Mouse (Mus musculus): ENCODE results near the gene Cyp4f40.

Gene Cyp4f40

DNA sequence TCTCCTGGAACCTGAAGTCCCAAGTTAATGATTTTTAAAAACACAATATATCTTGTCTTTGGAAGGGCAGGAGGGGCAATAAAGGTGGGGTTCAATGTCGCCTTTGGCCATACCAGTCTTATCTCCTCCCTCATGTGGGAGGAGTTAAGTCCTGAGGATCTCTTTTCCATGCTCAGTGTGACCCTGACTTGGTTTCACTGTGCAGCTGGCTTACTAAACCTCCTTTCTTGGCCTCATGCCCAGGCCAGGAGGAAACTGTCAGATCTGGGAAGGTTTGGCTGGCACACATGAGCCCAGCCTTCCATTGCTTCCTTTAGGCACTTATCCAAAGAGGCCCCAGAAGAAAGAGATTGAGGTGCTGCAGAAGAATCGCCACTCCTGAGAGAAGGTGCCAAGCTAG lies at the start of gene Cyp4f40:
Cyp4f40 (plus strand) TSS at position 189 of the 400 bp plus-strand sequence.
- 61% methylated on average over 2 of the region's 2 CpGs for WGBS

DNA sequence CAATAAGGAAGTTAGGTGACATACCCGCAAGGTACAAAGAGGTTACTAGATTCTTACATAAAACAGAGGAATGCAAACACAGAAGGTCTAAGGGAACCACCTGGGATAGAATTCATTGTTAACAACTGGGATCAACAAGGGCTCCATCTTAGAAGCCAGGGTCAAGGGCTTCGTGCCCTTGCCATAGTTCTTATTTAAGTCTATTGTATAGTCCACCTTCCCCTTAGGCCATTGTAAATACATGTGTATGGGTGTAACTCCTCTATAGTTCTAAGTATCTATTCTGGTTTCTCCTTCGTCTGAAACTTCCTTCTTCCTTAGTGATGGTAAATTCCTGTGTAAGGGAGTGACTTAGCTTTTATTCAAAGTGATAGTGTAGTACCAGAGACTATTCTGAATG lies 48.5 kb upstream of the Cyp4f40 start:
- WGBS, result 77% methylated on average over 3 of the region's 3 CpGs

DNA sequence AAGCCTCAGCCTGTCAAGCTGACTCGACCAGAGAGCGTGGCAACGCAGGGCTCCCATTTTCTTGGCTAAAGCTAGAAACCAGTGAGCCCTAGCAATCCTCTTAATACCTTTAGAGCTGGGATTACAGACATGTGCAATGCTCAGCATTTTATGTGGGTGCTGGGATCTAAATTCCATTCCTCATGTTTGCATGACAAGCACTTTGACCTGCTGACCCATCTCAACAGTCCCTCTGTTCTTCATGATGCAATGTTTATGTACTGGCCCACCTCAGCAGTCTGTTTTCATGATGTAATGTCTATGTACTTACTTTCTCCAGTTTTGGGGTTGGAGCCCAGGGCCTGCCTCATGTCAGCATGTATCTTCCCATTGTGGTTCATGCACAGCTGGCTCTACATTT lies 47.8 kb upstream of the Cyp4f40 start:
- WGBS, result 78% methylated on average over 3 of the region's 3 CpGs

DNA sequence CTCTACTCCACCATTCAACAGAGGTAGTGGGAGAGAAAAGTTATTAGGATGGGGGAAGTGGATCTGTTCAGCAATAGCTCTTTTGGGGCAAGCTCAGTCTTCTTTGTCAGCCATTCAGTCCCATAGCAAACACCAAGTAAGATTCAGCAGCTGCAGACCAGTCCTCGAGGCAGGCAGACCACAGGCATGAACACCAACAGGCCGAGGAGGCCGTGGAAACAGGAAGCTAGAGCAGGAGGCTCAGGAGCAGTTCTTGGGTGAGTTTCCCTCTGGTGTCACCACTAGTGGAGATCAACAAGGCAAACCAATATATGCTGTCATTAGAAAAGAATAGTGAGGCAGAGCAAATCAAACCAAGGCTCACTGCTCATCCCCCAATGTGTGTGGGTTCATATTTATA lies 46.3 kb upstream of the Cyp4f40 start:
- WGBS, result 70% methylated on average over 3 of the region's 3 CpGs

DNA sequence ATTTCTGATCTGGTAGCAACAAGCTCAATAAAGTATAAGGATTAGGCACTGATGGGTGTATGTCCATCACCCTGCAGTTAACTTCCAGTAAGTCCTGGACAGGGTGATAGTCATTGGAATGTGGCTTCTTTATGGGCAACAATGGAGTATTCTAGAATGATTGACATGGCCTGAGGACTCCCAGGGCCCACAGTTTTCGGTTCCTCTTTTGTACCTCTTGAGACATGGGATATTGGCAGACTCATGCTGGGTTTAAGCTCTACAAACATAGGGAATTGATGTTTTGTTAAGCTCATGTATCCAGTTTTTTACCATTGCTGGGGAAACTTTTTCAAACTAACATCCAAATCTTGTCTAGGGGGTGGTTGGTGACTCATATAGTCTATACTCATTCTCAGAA lies 41.4 kb upstream of the Cyp4f40 start:
- 41% methylated on average over 1 of the region's 1 CpGs for WGBS

DNA sequence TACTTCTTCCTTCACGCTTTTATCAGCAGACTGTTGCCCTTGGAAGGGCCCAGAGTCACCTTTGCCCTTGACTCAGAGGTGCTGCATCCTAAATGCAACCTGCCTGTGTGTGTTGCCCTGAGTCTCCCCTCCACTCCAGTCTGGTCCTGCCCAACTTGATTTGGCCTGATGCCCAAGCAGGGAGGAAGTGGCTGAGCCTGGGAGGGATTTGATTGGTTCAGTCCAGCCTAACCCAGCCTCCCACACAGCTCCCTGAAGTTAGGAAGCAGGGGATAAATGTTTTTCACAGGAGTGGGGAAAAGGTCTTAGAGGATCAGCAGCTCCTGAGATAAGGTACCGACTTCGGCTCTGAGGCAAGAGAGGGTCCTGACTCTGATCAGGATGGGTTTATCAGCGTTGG lies 37.7 kb upstream of the Cyp4f40 start, which contains the start of gene Cyp4f37:
Cyp4f37 (plus strand) TSS at position 292 of the 400 bp plus-strand sequence.
- 75% methylated on average over 4 of the region's 4 CpGs for WGBS

DNA sequence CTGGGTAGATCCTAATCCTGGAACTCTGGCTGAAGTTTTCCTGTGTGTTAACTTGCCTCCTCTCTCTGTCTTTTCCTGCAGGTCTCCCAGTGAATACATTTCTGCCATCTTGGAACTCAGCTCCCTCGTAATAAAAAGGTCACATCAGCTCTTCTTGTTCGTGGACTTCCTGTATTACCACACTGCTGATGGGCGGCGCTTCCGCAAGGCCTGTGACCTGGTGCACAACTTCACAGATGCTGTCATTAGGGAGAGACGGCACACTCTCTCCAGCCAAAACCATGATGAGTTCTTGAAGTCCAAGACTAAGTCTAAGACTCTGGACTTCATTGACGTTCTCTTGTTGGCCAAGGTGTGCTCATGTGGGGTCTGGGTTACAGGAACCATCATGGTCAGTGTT lies 29.0 kb upstream of the Cyp4f40 start:
- 88% methylated on average over 7 of the region's 7 CpGs for WGBS

DNA sequence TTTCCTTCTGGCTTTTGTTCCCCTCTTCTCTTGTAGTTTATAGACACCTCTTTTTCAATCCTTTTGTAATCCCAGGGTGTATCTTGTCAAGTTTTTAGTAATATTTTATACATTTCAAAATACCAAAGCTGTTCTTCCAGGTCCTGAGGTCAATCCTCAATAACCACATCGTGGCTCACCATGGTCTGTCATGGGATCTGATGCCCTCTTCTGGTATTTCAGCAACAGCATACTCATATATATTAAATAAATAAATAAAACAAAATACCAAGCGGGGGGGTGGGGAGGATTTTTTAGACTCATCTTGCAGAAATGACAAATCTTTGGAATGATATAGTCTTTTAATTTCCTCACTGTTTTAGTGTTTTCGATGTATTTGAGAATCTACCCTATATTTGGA lies 26.8 kb upstream of the Cyp4f40 start:
- WGBS, result 78% methylated on average over 3 of the region's 3 CpGs

DNA sequence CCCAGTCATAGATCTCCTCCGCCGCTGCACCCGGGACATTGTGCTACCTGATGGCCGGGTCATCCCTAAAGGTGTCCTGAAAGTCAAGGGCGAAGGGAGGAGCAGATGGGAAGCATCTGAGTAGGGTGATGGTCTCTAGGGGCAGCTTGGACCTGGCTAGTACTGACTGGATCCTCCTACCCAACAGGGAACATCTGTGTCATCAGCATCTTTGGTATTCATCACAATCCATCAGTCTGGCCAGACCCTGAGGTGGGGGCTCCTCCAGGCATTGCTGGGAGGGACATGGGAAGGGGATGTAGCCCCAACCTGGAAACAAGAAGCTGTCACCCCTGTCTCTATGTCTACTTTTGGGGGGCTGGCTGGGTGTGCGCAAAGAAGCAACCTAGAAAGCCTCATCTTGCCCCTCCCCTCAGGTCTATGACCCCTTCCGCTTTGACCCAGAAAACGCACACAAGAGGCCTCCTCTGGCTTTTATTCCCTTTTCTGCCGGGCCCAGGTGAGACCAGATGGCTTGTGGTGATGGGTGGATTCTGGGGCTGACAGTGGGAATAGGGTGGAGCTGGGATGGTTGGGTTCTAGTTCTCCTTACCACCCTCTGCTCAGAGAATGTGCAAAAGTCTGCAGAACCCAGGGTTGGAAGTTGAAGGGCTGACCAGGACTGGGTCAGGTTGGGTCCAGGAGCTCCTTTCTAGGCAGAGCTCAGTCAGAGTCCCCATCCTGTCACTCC lies 24.3 kb upstream of the Cyp4f40 start:
- WGBS, result 87% methylated on average over 9 of the region's 9 CpGs

DNA sequence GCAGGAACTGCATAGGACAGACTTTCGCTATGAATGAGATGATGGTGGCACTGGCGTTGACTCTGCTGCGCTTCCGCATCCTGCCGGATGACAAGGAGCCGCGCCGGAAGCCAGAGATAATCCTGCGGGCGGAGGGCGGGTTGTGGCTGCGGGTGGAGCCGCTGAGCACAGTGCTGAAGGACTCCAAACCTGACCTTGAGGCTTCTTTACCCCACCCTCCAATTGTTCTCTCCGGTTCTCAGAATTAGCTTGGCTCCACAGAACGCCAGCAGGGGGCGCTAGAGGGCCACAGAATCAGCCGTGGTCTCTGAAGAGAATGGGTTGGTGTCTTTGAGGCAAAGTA lies 23.8 kb upstream of the Cyp4f40 start:
- under 1% methylated on average over 17 of the region's 17 CpGs for WGBS

DNA sequence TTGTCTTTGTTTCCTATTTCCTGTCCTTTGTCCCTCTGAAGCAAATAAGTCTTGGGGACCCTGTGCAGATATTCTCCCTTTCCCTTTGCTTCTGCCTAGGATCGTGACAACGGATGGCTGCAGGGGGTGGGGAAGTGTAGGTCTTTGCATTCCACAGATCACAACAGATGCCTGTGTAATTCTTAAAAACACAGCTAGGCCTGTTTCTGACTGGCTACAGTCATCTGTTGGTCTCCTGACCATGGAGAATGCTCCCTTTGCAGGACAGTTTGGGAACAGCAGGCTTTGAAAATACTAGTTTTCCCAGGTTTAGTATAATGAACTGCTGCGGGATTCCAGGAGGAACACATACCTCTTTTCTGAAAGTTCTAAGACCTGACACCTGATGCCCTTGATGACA lies 22.4 kb upstream of the Cyp4f40 start:
- WGBS, result 55% methylated on average over 3 of the region's 3 CpGs

DNA sequence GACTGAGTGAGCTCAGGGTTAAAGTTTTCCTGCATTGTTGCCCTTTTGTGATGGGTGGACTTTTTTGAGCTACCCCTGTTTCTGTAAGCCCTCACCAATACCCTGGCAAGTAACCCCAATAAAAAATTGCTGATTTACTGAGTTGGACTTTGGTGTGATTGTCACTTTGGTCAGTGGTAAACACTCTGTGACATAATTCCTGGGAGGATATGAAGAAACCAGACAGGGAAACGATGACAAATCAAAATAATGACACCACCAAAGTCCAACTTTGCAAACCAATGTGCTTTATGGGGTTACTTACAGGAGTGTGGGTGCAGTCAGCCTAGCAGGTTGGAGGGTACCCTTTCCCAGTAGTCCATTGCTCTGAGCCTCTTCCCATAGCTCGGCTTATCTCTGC lies 21.5 kb upstream of the Cyp4f40 start:
- WGBS, result 89% methylated on average over 2 of the region's 2 CpGs

DNA sequence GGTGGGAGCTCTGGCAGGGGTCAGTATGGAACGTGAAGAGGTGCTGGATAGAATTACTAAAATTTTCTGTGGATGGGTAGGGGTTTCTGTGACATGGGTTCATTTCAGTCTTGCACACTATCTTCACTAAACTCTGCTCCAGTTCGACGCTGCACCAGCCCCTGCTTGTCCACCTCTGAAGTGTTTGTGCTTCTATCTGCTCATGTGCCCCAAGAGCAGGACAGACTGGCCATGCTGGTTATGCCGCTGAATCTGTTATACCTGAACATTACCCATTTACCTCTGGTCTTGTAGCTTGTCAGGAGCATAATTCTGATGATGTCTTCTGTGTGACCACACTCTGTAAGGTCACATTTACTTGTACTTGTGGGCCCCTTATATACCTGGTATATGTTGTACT lies 12.1 kb upstream of the Cyp4f40 start:
- 83% methylated on average over 4 of the region's 4 CpGs for WGBS

DNA sequence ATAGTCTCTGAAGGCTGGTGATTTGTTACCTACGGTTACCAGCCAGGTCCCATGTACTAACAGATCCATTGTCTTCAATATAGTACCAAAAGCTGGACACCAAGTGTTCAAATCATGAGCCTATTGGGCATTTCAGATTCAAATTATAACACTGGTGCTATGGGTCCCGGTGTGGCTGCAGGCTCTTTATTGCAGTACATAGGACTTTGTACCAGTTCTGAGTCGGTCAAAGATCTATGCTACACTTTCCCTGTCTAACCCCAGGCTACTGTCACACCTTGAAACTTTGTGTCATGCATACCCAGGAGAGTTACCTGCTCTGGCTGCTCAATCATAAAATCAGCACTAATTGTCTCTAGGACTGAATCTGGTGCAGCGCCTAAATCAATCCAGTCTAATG lies 4.8 kb upstream of the Cyp4f40 start:
- WGBS, result 94% methylated on average over 4 of the region's 4 CpGs

DNA sequence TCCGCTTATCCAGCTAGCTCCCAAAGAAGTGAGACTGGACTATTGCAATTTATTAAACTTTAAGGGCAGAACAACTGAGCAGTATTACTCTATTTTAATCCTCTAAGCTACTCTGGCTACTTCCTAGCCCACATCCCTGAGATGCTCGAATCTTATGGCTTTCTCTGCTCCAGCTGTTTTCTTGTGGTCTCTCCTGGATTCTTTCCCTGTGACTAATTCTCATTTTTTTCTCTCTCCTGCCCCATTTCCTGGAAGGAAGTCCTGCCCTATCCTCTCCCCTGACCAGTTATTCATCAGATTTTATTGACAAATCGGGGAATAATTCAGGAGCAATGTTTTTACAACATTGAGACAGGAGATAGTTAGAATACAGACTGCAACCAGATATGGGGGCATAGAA lies 1.7 kb upstream of the Cyp4f40 start:
- WGBS, result 83% methylated on average over 3 of the region's 3 CpGs

DNA sequence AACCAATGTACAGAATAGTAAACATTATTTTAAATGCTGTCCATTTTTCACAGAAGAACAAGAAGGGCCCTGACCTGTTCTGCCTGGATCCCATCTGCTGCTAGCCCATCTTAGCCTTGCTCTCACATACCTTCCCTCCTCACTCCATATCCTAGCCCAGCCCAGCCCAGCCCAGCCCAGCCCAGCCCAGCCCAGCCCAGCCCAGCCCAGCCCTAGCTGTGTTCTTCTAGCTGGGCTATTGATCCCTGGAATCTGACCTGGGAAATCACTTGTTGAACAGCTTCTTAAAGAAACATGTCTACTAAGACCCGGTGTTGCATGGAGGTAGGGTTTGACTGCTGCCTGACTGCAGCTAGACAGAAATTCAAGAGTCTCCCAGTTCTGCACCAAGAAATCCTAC lies 454 bp upstream of the Cyp4f40 start:
- WGBS, result 93% methylated on average over 1 of the region's 1 CpGs

DNA sequence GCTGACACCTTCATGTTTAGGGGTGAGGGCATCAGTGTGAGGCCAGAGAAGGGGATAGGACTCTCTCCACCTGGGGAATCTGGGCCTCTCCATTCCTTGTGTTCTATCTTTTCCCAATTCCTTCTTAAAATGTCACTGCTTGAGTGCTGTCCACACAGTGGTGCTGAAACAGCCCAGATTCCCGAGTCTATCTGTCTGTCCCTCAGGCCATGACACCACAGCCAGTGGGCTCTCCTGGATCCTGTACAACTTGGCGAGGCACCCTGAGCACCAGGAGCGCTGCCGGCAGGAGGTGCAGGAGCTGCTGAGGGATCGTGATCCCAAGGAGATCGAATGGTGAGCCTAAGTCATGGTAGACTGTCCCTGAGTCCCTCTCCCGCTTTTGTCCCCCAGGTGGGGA lies 15.3 kb downstream of the Cyp4f40 start:
- WGBS, result 78% methylated on average over 7 of the region's 7 CpGs

DNA sequence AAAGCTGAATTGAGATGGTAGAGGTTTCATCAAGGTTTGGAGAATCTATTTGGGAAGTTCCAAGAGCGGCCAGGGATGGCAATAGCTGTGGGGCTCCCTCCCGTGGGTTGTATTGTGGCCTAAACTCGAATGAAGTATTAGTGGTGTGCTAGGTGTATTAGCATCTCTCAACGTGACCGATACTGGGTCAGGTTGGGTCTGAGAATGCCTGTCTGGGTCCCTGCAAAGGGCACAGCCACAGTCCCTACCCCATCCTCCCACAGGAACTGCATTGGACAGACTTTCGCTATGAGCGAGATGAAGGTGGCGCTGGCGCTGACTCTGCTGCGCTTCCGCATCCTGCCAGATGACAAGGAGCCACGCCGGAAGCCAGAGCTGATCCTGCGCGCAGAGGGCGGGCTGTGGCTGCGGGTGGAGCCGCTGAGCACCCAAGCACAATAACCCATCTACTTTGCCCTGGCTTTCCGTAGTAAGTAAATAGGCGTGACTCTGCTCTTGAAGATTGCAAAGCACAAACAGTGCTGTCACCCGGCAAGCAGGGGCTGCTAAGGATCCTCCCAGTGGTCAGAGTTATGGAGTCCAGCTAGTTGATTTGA lies 17.4 kb downstream of the Cyp4f40 start:
- 48% methylated on average over 21 of the region's 21 CpGs for WGBS

DNA sequence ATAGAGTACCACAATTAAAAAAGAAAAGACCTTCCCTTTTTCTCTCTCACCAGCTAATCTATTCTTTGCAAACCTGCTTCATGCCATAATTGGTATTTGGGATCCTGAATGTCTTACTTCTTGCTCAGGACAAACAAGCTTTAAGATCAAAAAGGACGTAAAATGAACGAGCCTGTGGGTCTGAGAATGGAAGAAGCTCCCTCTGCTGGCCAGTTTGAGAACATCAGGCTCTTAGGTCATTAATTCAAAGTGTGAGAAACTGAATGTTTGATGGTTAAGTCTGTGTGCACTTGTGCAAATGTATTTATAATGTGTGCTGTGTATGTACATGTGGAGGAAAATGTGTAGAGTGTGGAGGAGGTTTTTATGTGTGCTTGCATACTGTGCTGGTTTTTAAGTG lies 21.7 kb downstream of the Cyp4f40 start:
- 10% methylated on average over 2 of the region's 2 CpGs for WGBS

DNA sequence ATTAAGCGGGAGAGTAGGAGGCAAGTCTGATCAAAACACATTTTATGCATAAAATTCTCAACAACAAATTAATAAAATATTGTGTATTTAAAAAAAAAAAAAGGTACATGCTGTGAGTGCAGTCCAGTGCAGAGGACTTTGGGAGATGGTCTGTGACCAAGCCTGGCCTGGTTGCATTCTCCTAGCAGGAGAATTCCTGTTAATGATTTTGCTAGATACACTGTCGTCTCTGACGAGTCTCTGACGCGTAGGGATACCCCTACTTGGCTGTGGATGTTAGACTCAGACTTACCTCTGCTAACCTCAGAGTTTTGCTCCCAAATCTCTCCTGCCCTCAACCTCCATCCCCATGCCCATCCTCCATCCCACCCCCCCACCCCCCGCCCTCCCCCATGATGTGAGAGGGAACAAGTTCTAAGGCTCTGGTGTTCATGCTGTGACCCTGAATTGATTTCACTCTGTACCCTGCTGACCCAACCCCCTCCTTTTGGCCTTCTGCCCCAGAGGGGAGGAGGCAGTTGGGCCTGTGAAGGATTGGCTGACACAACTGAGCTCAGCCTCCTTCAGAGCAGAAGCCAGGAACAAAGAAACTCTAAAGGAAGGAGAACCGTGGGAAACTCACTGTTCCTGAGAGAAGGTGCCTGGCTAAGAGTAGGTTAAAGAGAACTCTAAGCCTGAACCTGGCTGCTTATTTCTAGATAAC lies 26.5 kb downstream of the Cyp4f40 start, which contains the start of gene Cyp4f15:
Cyp4f15 (plus strand) TSS at position 580 of the 703 bp plus-strand sequence.
- 41% methylated on average over 7 of the region's 7 CpGs for WGBS

DNA sequence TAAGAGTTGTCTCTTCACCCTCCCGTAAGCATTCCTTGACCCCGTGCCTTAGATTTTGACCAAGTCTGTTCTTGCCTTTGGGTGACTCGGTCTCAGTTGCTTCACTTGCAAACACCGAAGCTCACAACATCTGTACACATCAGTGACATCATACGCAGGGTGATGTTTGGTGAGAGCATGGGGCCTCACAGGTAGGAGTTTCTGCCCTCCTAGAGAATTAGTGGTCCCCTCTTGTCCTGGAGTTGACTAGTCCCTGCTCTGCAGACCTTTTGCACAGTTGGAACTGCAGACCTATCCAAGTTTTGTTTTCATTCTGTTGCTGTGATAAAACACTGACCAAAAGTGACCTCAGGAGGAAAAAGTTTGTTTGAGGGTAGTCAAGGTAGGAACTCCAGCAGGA lies 28.0 kb downstream of the Cyp4f40 start:
- WGBS, result 96% methylated on average over 5 of the region's 5 CpGs

DNA sequence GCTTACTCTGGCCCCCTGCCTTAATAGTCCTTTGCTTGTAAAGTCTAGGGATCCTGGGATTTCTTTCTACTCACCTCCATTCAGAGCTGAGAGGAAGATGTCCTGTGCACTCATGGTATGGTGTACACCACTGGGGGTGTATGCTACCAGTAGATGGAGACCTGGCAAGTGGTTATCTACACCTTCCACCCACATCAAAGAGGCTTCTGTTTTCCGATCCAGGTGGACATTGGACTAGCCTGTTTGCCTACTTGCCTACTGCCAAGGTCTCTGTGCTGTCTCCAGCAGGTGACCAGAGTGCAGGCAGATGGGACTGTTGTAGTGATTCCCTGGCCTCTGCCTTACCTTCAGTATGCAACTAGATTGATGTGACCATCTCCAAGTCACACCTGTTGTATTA lies 32.3 kb downstream of the Cyp4f40 start:
- 97% methylated on average over 1 of the region's 1 CpGs for WGBS

DNA sequence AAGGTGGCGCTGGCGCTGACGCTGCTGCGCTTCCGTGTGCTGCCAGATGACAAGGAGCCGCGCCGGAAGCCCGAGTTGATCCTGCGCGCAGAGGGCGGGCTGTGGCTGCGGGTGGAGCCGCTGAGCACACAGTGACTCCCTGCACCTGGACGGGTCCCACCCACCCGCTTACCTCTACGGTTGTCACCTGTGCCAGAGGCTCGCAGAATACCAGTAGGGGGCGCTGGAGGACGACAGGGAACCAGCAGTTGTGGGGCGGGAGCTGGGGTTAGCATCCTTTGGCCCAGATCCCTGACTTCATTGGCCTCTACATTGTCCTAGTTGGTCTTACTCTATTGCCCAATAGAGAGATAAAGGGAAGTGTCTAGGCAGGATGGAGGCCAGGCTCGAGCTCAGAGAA lies 44.1 kb downstream of the Cyp4f40 start:
- whole genome bisulfite sequencing, result 57% methylated on average over 22 of the region's 22 CpGs
